Mouse (Mus musculus): ENCODE measurements around the gene Cars. TPM values are rescaled to one million over a fixed set of nuclear protein-coding genes. Genes with fewer than 3 reads are reported as not detected.

Cars gene
- polyA plus RNA-seq, 1 experiment from 2014 or later: 64.9 TPM

- ATAC-seq (ENCODE audit: low FRiP score, low TSS enrichment) (no peak), DNase-seq (no peak)
- H3K4me3 ChIP-seq (replicated peaks; ENCODE audit: low read depth, low read length): no peak overlapping the region
- H3K9me3 ChIP-seq (ENCODE audit: control insufficient read depth, low read length): no peaks in the 10 kb centered on the region
- H3K27ac ChIP-seq (replicated peaks; ENCODE audit: low read depth, low read length): no peak overlapping the region
- H3K27me3 ChIP-seq (ENCODE audit: control insufficient read depth, insufficient read depth, low read length): no peaks in the 10 kb centered on the region
- no peak overlapping the region for H3K9ac ChIP-seq (replicated peaks; ENCODE audit: low read length)
- no peaks in the 10 kb centered on the region for H3K36me3 ChIP-seq (ENCODE audit: control insufficient read depth, insufficient read depth, low read length)
- H3K4me1 ChIP-seq (ENCODE audit: control insufficient read depth, insufficient read depth, low read length): no peaks in the 10 kb centered on the region
- 72% methylated on average over 2 of the region's 2 CpGs for WGBS
- no peak overlapping the region for H3K4me2 ChIP-seq (ENCODE audit: low read length)
Measured at GRCm38 (mm10) chr7:143626178-143626577, 26.3 kb upstream of the Cars start.

DNA sequence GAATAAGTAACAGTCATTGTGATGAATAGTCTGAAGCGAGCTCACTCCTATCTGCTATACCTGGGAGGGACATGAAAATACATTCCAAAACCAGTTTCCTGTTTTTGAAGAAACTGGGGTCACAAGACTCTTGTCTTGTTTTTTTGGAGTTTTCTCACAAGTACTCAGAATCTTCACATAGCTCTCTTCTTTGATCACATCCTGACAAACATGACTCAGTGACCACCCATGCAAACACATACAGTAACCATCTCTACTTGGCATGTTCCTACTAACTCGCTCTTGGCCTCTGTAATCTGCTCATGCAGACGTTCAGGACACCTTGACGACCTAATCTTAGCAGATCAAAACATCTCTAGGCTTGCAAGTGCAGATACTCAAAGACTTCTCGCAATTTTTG lies 25.3 kb upstream of the Cars start:
- no peak for ATAC-seq (ENCODE audit: low FRiP score, low TSS enrichment)
- Histone ChIP-seq H3K9me3 (ENCODE audit: control insufficient read depth, low read length) (no peaks in the 10 kb centered on the region), H3K4me1 (ENCODE audit: control insufficient read depth, insufficient read depth, low read length) (no peaks in the 10 kb centered on the region), H3K4me3 (replicated peaks; ENCODE audit: low read depth, low read length) (no peak overlapping the region), H3K4me2 (ENCODE audit: low read length) (no peak overlapping the region), H3K36me3 (ENCODE audit: control insufficient read depth, insufficient read depth, low read length) (no peaks in the 10 kb centered on the region), H3K9ac (replicated peaks; ENCODE audit: low read length) (no peak overlapping the region), H3K27ac (replicated peaks; ENCODE audit: low read depth, low read length) (no peak overlapping the region), H3K27me3 (ENCODE audit: control insufficient read depth, insufficient read depth, low read length) (no peaks in the 10 kb centered on the region)
- WGBS: 63% methylated on average over 5 of the region's 5 CpGs
- no peak for DNase-seq

GRCm38 (mm10) chr7:143624561-143624960 lies 24.7 kb upstream of the Cars start:
- Histone ChIP-seq H3K9me3 (ENCODE audit: control insufficient read depth, low read length) (no peaks in the 10 kb centered on the region), H3K36me3 (ENCODE audit: control insufficient read depth, insufficient read depth, low read length) (no peaks in the 10 kb centered on the region), H3K27ac (replicated peaks; ENCODE audit: low read depth, low read length) (no peak overlapping the region), H3K27me3 (ENCODE audit: control insufficient read depth, insufficient read depth, low read length) (no peaks in the 10 kb centered on the region), H3K4me3 (replicated peaks; ENCODE audit: low read depth, low read length) (no peak overlapping the region), H3K4me2 (ENCODE audit: low read length) (no peak overlapping the region), H3K4me1 (ENCODE audit: control insufficient read depth, insufficient read depth, low read length) (no peaks in the 10 kb centered on the region), H3K9ac (replicated peaks; ENCODE audit: low read length) (no peak overlapping the region)
- WGBS: 86% methylated on average over 3 of the region's 3 CpGs
- DNase-seq (no peak), ATAC-seq (ENCODE audit: low FRiP score, low TSS enrichment) (no peak)

DNA sequence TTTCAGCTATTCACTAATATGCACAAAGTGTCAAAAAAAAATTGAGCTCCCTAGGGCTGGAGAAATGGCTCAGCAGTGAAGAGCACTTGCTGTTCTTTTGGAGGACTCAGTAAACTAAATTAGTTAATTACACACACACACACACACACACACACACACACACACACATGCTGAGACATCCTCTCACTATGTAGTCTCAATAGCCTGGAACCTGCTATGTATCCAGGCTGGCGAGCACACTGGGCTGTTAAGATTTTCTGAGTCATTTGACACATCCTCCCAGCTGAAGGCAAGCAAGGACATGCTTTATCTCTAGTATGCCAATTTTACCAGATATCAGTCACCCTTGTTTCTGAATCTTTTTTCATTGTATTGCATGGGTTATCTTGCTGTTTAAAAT lies 21.1 kb upstream of the Cars start:
- no peaks in the 10 kb centered on the region for H3K9me3 ChIP-seq (ENCODE audit: control insufficient read depth, low read length)
- H3K27me3 ChIP-seq (ENCODE audit: control insufficient read depth, insufficient read depth, low read length): no peaks in the 10 kb centered on the region
- no peak overlapping the region for H3K27ac ChIP-seq (replicated peaks; ENCODE audit: low read depth, low read length)
- WGBS: 73% methylated on average over 1 of the region's 1 CpGs
- no peaks in the 10 kb centered on the region for H3K4me1 ChIP-seq (ENCODE audit: control insufficient read depth, insufficient read depth, low read length)
- no peaks in the 10 kb centered on the region for H3K36me3 ChIP-seq (ENCODE audit: control insufficient read depth, insufficient read depth, low read length)
- no peak overlapping the region for H3K9ac ChIP-seq (replicated peaks; ENCODE audit: low read length)
- H3K4me2 ChIP-seq (ENCODE audit: low read length): no peak overlapping the region
- no peak for DNase-seq
- ATAC-seq (ENCODE audit: low FRiP score, low TSS enrichment): no peak
- no peak overlapping the region for H3K4me3 ChIP-seq (replicated peaks; ENCODE audit: low read depth, low read length)

DNA sequence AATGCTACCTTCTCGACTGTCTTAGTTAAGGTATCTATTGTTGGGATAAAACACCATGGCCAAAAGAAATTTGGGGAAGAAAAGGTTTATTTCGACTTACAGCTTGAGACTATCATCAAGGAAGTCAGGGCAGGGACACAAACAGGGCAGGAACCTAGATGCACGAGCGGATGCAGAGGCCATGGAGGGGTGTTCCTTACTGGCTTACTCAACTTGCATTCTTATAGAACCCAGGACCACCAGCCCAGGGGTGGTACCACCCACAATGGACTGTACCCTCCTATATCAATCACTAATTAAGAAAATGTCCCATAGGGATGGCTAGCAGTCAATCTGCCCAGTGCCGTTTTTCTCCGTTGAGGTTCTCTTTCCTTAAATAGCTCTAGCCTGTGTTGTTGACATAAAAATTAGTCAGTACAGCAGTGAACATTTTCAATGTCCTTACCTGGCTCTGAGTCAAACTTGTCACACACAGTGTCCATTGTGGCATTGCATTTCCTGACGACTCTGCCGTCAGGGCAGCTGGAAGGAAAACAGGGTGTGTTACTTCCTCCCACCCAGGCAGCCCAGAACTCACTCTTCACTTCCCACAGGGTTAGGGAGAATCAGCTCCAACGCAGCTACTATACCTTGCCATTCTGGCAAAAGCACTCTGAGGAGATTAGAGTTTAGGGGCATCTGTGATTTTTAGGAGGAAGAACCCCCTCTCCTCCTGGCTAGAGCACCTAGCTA lies 14.7 kb upstream of the Cars start:
- H3K9me3 ChIP-seq (ENCODE audit: control insufficient read depth, low read length): no peaks in the 10 kb centered on the region
- ATAC-seq (ENCODE audit: low FRiP score, low TSS enrichment): no peak
- no peak overlapping the region for H3K27ac ChIP-seq (replicated peaks; ENCODE audit: low read depth, low read length)
- H3K36me3 ChIP-seq (ENCODE audit: control insufficient read depth, insufficient read depth, low read length): no peaks in the 10 kb centered on the region
- no peaks in the 10 kb centered on the region for H3K27me3 ChIP-seq (ENCODE audit: control insufficient read depth, insufficient read depth, low read length)
- no peak overlapping the region for H3K9ac ChIP-seq (replicated peaks; ENCODE audit: low read length)
- H3K4me3 ChIP-seq (replicated peaks; ENCODE audit: low read depth, low read length): no peak overlapping the region
- H3K4me1 ChIP-seq (ENCODE audit: control insufficient read depth, insufficient read depth, low read length): no peaks in the 10 kb centered on the region
- no peak for DNase-seq
- WGBS: 77% methylated on average over 9 of the region's 9 CpGs
- no peak overlapping the region for H3K4me2 ChIP-seq (ENCODE audit: low read length)

GRCm38 (mm10) chr7:143612215-143612614 lies 12.3 kb upstream of the Cars start:
- no peak overlapping the region for H3K4me2 ChIP-seq (ENCODE audit: low read length)
- no peaks in the 10 kb centered on the region for H3K4me1 ChIP-seq (ENCODE audit: control insufficient read depth, insufficient read depth, low read length)
- H3K9me3 ChIP-seq (ENCODE audit: control insufficient read depth, low read length): no peaks in the 10 kb centered on the region
- WGBS: 62% methylated on average over 3 of the region's 3 CpGs
- no peaks in the 10 kb centered on the region for H3K36me3 ChIP-seq (ENCODE audit: control insufficient read depth, insufficient read depth, low read length)
- DNase-seq (no peak), ATAC-seq (ENCODE audit: low FRiP score, low TSS enrichment) (no peak)
- H3K4me3 ChIP-seq (replicated peaks; ENCODE audit: low read depth, low read length): no peak overlapping the region
- H3K27ac ChIP-seq (replicated peaks; ENCODE audit: low read depth, low read length): no peak overlapping the region
- no peak overlapping the region for H3K9ac ChIP-seq (replicated peaks; ENCODE audit: low read length)
- no peaks in the 10 kb centered on the region for H3K27me3 ChIP-seq (ENCODE audit: control insufficient read depth, insufficient read depth, low read length)

DNA sequence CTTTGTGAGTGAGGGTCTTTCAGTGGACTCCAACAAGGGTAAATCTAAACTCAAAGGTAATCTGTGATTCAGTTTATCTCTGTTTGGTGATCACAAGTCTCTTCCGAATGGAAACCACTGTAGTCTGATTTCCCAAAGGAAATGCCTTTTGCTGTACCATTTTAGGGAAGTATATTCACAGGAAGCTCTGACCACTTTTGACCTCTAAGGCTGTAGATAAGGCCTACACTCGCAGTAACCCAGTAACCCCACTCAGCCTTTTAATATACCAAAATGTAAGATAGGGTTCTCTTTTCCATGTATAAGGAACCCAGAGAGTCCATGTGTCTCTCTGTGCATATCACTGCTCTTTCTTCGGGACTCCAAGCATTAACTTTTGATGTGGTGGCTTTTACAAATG lies 5.4 kb upstream of the Cars start:
- Histone ChIP-seq H3K36me3 (ENCODE audit: control insufficient read depth, insufficient read depth, low read length) (no peaks in the 10 kb centered on the region), H3K27ac (replicated peaks; ENCODE audit: low read depth, low read length) (no peak overlapping the region), H3K4me1 (ENCODE audit: control insufficient read depth, insufficient read depth, low read length) (no peaks in the 10 kb centered on the region), H3K27me3 (ENCODE audit: control insufficient read depth, insufficient read depth, low read length) (no peaks in the 10 kb centered on the region), H3K9ac (replicated peaks; ENCODE audit: low read length) (no peak overlapping the region), H3K4me3 (replicated peaks; ENCODE audit: low read depth, low read length) (no peak overlapping the region), H3K4me2 (ENCODE audit: low read length) (no peak overlapping the region), H3K9me3 (ENCODE audit: control insufficient read depth, low read length) (no peaks in the 10 kb centered on the region)
- DNase-seq (no peak), ATAC-seq (ENCODE audit: low FRiP score, low TSS enrichment) (no peak)
- 92% methylated on average over 3 of the region's 3 CpGs for WGBS

GRCm38 (mm10) chr7:143604889-143605288 lies 5.0 kb upstream of the Cars start:
- Histone ChIP-seq H3K4me1 (ENCODE audit: control insufficient read depth, insufficient read depth, low read length) (no peaks in the 10 kb centered on the region), H3K27me3 (ENCODE audit: control insufficient read depth, insufficient read depth, low read length) (no peaks in the 10 kb centered on the region), H3K9me3 (ENCODE audit: control insufficient read depth, low read length) (no peaks in the 10 kb centered on the region), H3K4me2 (ENCODE audit: low read length) (no peak overlapping the region), H3K4me3 (replicated peaks; ENCODE audit: low read depth, low read length) (no peak overlapping the region), H3K9ac (replicated peaks; ENCODE audit: low read length) (no peak overlapping the region), H3K36me3 (ENCODE audit: control insufficient read depth, insufficient read depth, low read length) (no peaks in the 10 kb centered on the region), H3K27ac (replicated peaks; ENCODE audit: low read depth, low read length) (no peak overlapping the region)
- DNase-seq: no peak
- no peak for ATAC-seq (ENCODE audit: low FRiP score, low TSS enrichment)
- 75% methylated on average over 2 of the region's 2 CpGs for WGBS

DNA sequence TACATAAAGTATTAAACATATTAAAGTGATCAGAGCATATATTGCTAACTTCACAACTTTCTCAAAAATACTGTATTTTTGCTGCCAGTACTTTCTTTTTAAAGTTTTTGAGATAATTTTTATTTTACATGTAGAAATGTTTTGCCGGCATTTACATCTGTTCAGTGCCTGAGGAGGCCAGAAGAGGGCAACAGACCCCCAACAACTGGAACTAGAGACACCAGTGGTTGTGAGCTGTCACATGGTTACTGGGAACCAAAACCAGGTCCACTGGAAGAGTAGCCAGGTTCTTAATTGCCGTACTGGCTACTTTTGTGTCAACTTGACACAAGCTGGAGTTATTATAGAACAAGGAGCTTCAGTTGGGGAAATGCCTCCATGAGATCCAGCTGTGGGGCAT lies 1.8 kb upstream of the Cars start:
- Histone ChIP-seq H3K9ac (replicated peaks; ENCODE audit: low read length) (no peak overlapping the region), H3K9me3 (ENCODE audit: control insufficient read depth, low read length) (no peaks in the 10 kb centered on the region), H3K4me2 (ENCODE audit: low read length) (no peak overlapping the region), H3K27me3 (ENCODE audit: control insufficient read depth, insufficient read depth, low read length) (no peaks in the 10 kb centered on the region), H3K27ac (replicated peaks; ENCODE audit: low read depth, low read length) (no peak overlapping the region), H3K4me1 (ENCODE audit: control insufficient read depth, insufficient read depth, low read length) (peaks cover 7% of the 10 kb centered on the region), H3K4me3 (replicated peaks; ENCODE audit: low read depth, low read length) (no peak overlapping the region), H3K36me3 (ENCODE audit: control insufficient read depth, insufficient read depth, low read length) (no peaks in the 10 kb centered on the region)
- 81% methylated on average over 2 of the region's 2 CpGs for WGBS
- ATAC-seq (ENCODE audit: low FRiP score, low TSS enrichment): no peak
- DNase-seq: no peak

Data from midbrain, embryonic 14.5 days (tissue).